ENCODE assay signal across 19 mouse cellular contexts in the genomic region with DNA sequence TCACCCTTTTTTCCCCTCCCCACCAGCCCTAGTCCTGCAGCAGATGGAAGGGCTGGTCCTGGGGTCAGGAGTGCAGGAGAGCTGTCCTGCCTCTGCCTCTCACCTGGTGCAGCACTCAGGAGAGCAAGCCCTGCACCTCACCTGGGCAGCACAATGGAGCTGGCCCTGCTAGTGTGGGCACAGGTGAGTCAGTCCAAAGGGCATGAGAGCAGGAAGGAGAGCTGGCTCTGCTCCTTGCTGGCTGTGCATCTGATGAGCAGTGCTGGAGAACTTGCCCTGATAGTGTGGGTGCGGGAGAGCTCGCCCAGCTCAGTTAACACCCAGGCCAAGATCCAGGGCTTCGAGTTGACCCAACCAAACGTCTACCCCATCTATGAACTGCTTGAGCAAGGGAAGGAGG.
"Had no signal": no experiment of that assay in that cellular context is flagged by ENCODE, and none has a peak within 500 bp of the region (broad histone marks: within the 10 kb centered on the region; RNA-seq: fewer than 3 reads in every experiment).

No protein-coding gene starts in this region.

- H3K9ac ChIP-seq: limb, embryonic 12.5 days; limb, embryonic 15.5 days; liver, embryonic 14.5 days; midbrain, embryonic 12.5 days; midbrain, embryonic 15.5 days; neural tube, embryonic 13.5 days had no signal

- DNase-seq: kidney, adult 18-20 months; kidney, adult 9 months; kidney, postnatal 14 days; kidney, postnatal 4 days; left cerebral cortex, postnatal 4 days; lung, adult 18-20 months; lung, postnatal 14 days; retina, postnatal 1 day; thymus, adult 2 months; thymus, postnatal 14 days; thymus, postnatal 4 days had no signal

- H3K27ac ChIP-seq: limb, embryonic 12.5 days; limb, embryonic 15.5 days; liver, embryonic 14.5 days; macrophage; midbrain, embryonic 12.5 days; midbrain, embryonic 15.5 days; neural tube, embryonic 13.5 days had no signal

- H3K9me3 ChIP-seq: limb, embryonic 12.5 days; limb, embryonic 15.5 days; midbrain, embryonic 12.5 days; midbrain, embryonic 15.5 days had no signal

- H3K27me3 ChIP-seq: limb, embryonic 12.5 days; limb, embryonic 15.5 days; midbrain, embryonic 12.5 days; midbrain, embryonic 15.5 days; neural tube, embryonic 13.5 days had no signal

- H3K36me3 ChIP-seq: limb, embryonic 12.5 days; limb, embryonic 15.5 days; midbrain, embryonic 12.5 days; midbrain, embryonic 15.5 days; neural tube, embryonic 13.5 days had no signal

- H3K4me1 ChIP-seq: limb, embryonic 12.5 days; limb, embryonic 15.5 days; midbrain, embryonic 15.5 days; neural tube, embryonic 13.5 days had no signal

- H3K4me2 ChIP-seq: limb, embryonic 12.5 days; limb, embryonic 15.5 days; midbrain, embryonic 12.5 days; midbrain, embryonic 15.5 days; neural tube, embryonic 13.5 days had no signal

- H3K4me3 ChIP-seq: limb, embryonic 12.5 days; limb, embryonic 15.5 days; midbrain, embryonic 12.5 days; midbrain, embryonic 15.5 days; neural tube, embryonic 13.5 days had no signal

- ATAC-seq: inflammation-experienced regulatory T-cells, adult 6 months; midbrain, embryonic 15.5 days had no signal
